Mouse (Mus musculus): ENCODE data around the gene Igf2. TPM values are rescaled to one million over a fixed set of nuclear protein-coding genes. Genes with fewer than 3 reads are reported as not detected.

The Igf2 gene
- polyA plus RNA-seq, 1 experiment from 2014 or later, result 1,001 TPM

- H3K4me3 ChIP-seq (replicated peaks), result peak overlapping the region; percentile 53
- peak overlapping the region; percentile 61 for H3K9ac ChIP-seq
- WGBS, result 2% methylated on average over 39 of the region's 40 CpGs
- peaks cover 69% of the 10 kb centered on the region for H3K27me3 ChIP-seq (replicated peaks)
- H3K4me1 ChIP-seq, result peaks cover 31% of the 10 kb centered on the region
- peak overlapping the region; percentile 66 for H3K4me2 ChIP-seq
- ATAC-seq (ENCODE audit: insufficient read depth, low FRiP score, low read depth), result no peak
- peaks cover 5% of the 10 kb centered on the region; the same call in 1 of the 2 replicates for H3K36me3 ChIP-seq
- H3K9me3 ChIP-seq, result no peaks in the 10 kb centered on the region
- H3K27ac ChIP-seq, result peak overlapping the region; percentile 91
Measured at GRCm38 (mm10) chr7:142658681-142659180, 7.9 kb downstream of the Igf2 start.

DNA sequence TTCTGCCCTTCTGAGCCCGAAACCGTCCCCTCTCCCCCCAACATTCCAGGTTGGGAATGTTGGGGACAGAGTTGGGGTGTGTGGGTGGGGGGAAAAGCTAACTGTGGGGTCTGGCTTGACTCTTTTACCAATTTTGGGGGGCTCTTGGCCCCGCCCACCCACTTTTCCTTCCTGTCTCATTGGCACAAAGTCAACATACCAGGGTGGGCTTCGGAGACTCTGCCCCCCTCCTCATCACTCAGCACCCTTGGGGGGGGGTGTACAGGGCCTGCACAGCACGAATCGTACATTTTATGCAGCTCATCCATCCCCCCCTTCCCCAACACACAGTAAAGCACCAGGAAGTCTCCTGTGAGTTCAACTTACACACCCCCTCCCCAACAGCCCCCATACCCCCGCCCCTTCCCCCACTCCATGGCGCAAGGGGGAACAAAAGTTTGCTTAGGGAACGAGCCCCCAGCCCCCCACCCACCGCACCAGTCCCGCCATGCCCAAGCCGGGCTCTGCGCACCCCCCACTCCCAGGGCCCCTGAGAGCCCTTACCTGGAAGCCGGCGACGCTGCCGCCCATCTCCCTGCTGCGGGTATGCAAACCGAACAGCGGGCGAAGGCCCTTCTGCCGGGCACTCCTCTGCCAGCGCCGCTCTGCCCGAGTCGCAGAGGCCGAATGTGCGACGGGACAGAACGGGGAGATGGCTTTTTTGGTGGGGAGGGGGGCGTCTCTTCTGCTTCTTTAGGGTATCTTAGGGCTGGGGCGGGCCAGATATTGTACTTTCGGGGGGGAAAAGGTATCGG lies 8.6 kb downstream of the Igf2 start:
- Histone ChIP-seq H3K4me3 (replicated peaks) (peak overlapping the region; percentile 53), H3K36me3 (peaks cover 5% of the 10 kb centered on the region; the same call in 1 of the 2 replicates), H3K4me1 (peaks cover 31% of the 10 kb centered on the region), H3K9ac (peak overlapping the region; percentile 61), H3K27me3 (replicated peaks) (peaks cover 66% of the 10 kb centered on the region), H3K4me2 (peak overlapping the region; percentile 66), H3K27ac (peak overlapping the region; percentile 91), H3K9me3 (no peaks in the 10 kb centered on the region)
- no peak for ATAC-seq (ENCODE audit: insufficient read depth, low FRiP score, low read depth)
- WGBS, result under 1% methylated on average over 34 of the region's 34 CpGs

DNA sequence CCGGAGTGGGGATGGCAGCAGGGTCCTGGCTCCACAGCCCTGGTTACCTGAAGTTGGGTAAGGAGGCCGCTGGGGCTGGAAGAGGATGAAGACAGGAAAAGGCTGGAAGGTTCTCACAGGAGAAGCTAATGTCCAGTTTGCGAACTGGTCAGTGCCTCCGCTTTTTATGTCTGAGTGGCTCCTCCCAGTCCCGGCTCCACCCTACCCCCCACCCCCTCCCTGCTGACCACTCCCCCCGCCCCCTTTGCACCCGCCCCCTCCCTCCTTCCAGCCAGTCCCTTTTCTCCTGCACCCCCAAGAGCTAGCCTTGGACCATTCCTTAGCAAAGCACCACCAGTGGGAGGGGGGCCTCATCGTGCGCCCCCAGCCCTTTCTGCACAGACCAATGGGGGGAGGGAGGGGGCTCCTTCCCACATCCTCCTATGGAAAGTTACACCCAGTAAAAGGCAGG lies 9.2 kb downstream of the Igf2 start:
- peak overlapping the region; percentile 66 for H3K4me2 ChIP-seq
- peaks cover 5% of the 10 kb centered on the region; the same call in 1 of the 2 replicates for H3K36me3 ChIP-seq
- H3K9me3 ChIP-seq, result no peaks in the 10 kb centered on the region
- peak overlapping the region; percentile 53 for H3K4me3 ChIP-seq (replicated peaks)
- peak overlapping the region; percentile 61; the same call in 1 of the 2 replicates for H3K9ac ChIP-seq
- H3K27me3 ChIP-seq (replicated peaks), result peaks cover 59% of the 10 kb centered on the region
- peak; percentile 32; the same call in 1 of the 2 replicates for ATAC-seq (ENCODE audit: insufficient read depth, low FRiP score, low read depth)
- H3K27ac ChIP-seq, result peak overlapping the region; percentile 91
- H3K4me1 ChIP-seq, result peaks cover 31% of the 10 kb centered on the region
- 17% methylated on average over 7 of the region's 9 CpGs for WGBS

- H3K27me3 ChIP-seq (replicated peaks), result peaks cover 55% of the 10 kb centered on the region
- WGBS, result 30% methylated on average over 4 of the region's 4 CpGs
- no peak overlapping the region for H3K9ac ChIP-seq
- H3K4me2 ChIP-seq, result peak overlapping the region; percentile 59
- ATAC-seq (ENCODE audit: insufficient read depth, low FRiP score, low read depth), result peak; percentile 33; the same call in 1 of the 2 replicates
- peaks cover 5% of the 10 kb centered on the region; the same call in 1 of the 2 replicates for H3K36me3 ChIP-seq
- peak overlapping the region; percentile 53 for H3K4me3 ChIP-seq (replicated peaks)
- H3K4me1 ChIP-seq, result peaks cover 30% of the 10 kb centered on the region
- H3K9me3 ChIP-seq, result no peaks in the 10 kb centered on the region
- H3K27ac ChIP-seq, result peak overlapping the region; percentile 18; the same call in 1 of the 2 replicates
Measured at GRCm38 (mm10) chr7:142656055-142656454, 10.6 kb downstream of the Igf2 start.

- H3K27me3 ChIP-seq (replicated peaks), result peaks cover 51% of the 10 kb centered on the region
- H3K4me3 ChIP-seq (replicated peaks), result peak overlapping the region; percentile 53
- peak overlapping the region; percentile 18; the same call in 1 of the 2 replicates for H3K27ac ChIP-seq
- no peak overlapping the region; the same call in 1 of the 2 replicates for H3K9ac ChIP-seq
- no peak for ATAC-seq (ENCODE audit: insufficient read depth, low FRiP score, low read depth)
- 26% methylated on average over 11 of the region's 11 CpGs for WGBS
- peak overlapping the region; percentile 59 for H3K4me2 ChIP-seq
- no peaks in the 10 kb centered on the region for H3K9me3 ChIP-seq
- H3K36me3 ChIP-seq, result peaks cover 5% of the 10 kb centered on the region; the same call in 1 of the 2 replicates
- H3K4me1 ChIP-seq, result peaks cover 26% of the 10 kb centered on the region
Measured at GRCm38 (mm10) chr7:142655633-142656032, 11.0 kb downstream of the Igf2 start.

GRCm38 (mm10) chr7:142653726-142654125 lies 12.9 kb downstream of the Igf2 start:
- no peak overlapping the region for H3K4me3 ChIP-seq (replicated peaks)
- peaks cover 5% of the 10 kb centered on the region; the same call in 1 of the 2 replicates for H3K36me3 ChIP-seq
- ATAC-seq (ENCODE audit: insufficient read depth, low FRiP score, low read depth), result no peak
- H3K9me3 ChIP-seq, result no peaks in the 10 kb centered on the region
- H3K9ac ChIP-seq, result no peak overlapping the region
- H3K27me3 ChIP-seq (replicated peaks), result peaks cover 37% of the 10 kb centered on the region
- 24% methylated on average over 18 of the region's 18 CpGs for WGBS
- no peak overlapping the region for H3K4me2 ChIP-seq
- H3K4me1 ChIP-seq, result peaks cover 11% of the 10 kb centered on the region; the same call in 1 of the 2 replicates
- no peak overlapping the region for H3K27ac ChIP-seq

DNA sequence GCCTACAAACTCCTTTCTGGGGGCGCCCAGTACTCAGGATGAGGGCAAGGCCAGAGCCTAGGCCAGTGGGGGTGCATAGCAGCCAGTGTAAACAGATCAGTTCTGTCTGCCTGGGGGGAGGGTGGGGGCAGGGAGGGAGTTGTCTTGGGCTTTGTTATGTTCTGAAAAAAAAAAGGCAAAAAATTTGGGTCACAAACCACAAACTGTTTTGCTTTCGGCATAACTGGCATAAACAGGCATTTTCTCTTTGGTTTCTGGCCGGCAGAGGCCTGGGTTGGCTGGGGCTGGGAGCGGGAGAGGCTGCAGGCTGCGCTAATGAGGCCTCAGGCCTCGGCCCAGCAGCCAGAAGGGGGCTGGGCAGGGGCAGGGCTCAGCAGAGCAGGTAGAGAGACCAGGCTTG lies 19.9 kb downstream of the Igf2 start:
- H3K4me3 ChIP-seq (replicated peaks), result no peak overlapping the region
- H3K4me1 ChIP-seq, result 0 out of 2 replicates have a peak, but pooled peaks cover 4% of the 10 kb centered on the region
- H3K27ac ChIP-seq, result no peak overlapping the region
- H3K9ac ChIP-seq, result no peak overlapping the region
- no peaks in the 10 kb centered on the region for H3K9me3 ChIP-seq
- H3K4me2 ChIP-seq, result no peak overlapping the region
- no peak for ATAC-seq (ENCODE audit: insufficient read depth, low FRiP score, low read depth)
- H3K27me3 ChIP-seq (replicated peaks), result no peaks in the 10 kb centered on the region
- 42% methylated on average over 6 of the region's 6 CpGs for WGBS
- H3K36me3 ChIP-seq, result no peaks in the 10 kb centered on the region

- WGBS, result 21% methylated on average over 5 of the region's 5 CpGs
- Histone ChIP-seq H3K27ac (no peak overlapping the region), H3K9ac (no peak overlapping the region), H3K27me3 (replicated peaks) (no peaks in the 10 kb centered on the region), H3K9me3 (no peaks in the 10 kb centered on the region), H3K4me3 (replicated peaks) (no peak overlapping the region), H3K36me3 (no peaks in the 10 kb centered on the region), H3K4me2 (no peak overlapping the region), H3K4me1 (0 out of 2 replicates have a peak, but pooled peaks cover 4% of the 10 kb centered on the region)
- ATAC-seq (ENCODE audit: insufficient read depth, low FRiP score, low read depth), result no peak
Measured at GRCm38 (mm10) chr7:142645045-142645444, 21.6 kb downstream of the Igf2 start.

GRCm38 (mm10) chr7:142636178-142636577 lies 30.4 kb downstream of the Igf2 start:
- Histone ChIP-seq H3K4me2 (no peak overlapping the region), H3K27ac (no peak overlapping the region), H3K36me3 (no peaks in the 10 kb centered on the region), H3K27me3 (replicated peaks) (no peaks in the 10 kb centered on the region), H3K4me1 (0 out of 2 replicates have a peak, but pooled peaks cover 3% of the 10 kb centered on the region), H3K4me3 (replicated peaks) (no peak overlapping the region), H3K9me3 (no peaks in the 10 kb centered on the region), H3K9ac (no peak overlapping the region)
- no peak for ATAC-seq (ENCODE audit: insufficient read depth, low FRiP score, low read depth)

- Histone ChIP-seq H3K4me2 (no peak overlapping the region), H3K27me3 (replicated peaks) (no peaks in the 10 kb centered on the region), H3K27ac (no peak overlapping the region), H3K36me3 (no peaks in the 10 kb centered on the region), H3K4me3 (replicated peaks) (no peak overlapping the region), H3K9me3 (no peaks in the 10 kb centered on the region), H3K4me1 (no peaks in the 10 kb centered on the region), H3K9ac (no peak overlapping the region)
- no peak for ATAC-seq (ENCODE audit: insufficient read depth, low FRiP score, low read depth)
- 79% methylated on average over 10 of the region's 10 CpGs for WGBS
Measured at GRCm38 (mm10) chr7:142630691-142631090, 35.9 kb downstream of the Igf2 start.

DNA sequence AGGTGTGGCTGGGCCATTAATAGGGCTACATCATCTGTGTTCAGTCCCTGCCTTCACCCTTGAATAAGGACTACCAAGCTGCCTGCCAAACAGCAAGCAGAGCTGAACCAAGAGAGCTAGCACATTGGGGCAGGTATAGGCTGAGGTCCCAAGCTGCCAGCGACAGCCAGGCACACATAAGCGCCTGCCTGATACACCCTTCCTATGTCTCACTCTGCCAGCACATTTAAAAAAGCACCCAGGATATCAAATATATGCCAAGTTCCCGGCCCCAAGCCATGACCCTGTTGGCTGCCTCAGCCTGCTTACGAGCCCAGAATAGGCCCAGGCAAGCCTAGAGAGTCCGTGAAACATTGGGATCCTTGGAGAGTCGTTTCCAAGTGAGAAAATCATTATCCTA lies 36.8 kb downstream of the Igf2 start:
- no peaks in the 10 kb centered on the region for H3K36me3 ChIP-seq
- H3K4me3 ChIP-seq (replicated peaks), result no peak overlapping the region
- no peaks in the 10 kb centered on the region for H3K4me1 ChIP-seq
- H3K9me3 ChIP-seq, result no peaks in the 10 kb centered on the region
- WGBS, result 82% methylated on average over 6 of the region's 6 CpGs
- no peak overlapping the region for H3K9ac ChIP-seq
- no peak overlapping the region for H3K27ac ChIP-seq
- H3K4me2 ChIP-seq, result no peak overlapping the region
- ATAC-seq (ENCODE audit: insufficient read depth, low FRiP score, low read depth), result no peak
- no peaks in the 10 kb centered on the region for H3K27me3 ChIP-seq (replicated peaks)

DNA sequence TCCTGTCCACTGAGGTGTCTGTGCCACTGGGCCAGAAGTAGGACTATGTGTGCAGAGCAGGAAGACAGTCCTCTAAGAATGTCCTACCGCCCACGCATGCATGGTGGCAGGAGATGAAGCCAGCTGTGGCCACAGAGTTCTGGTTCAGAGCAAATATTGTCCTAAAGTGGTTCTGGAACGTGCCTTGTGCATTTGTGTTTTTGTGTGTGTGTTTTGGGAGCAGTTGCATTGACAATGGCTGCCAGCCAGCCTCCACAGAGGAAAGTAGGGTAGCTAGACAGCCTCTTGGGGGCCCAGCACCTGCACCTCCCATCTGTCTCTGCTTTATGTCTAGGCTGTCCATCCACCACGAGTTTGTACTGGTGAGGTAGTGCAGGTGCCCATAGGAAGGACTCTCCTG lies 44.4 kb downstream of the Igf2 start:
- Histone ChIP-seq H3K9ac (no peak overlapping the region), H3K4me3 (replicated peaks) (no peak overlapping the region), H3K9me3 (no peaks in the 10 kb centered on the region), H3K36me3 (no peaks in the 10 kb centered on the region), H3K4me1 (no peaks in the 10 kb centered on the region), H3K27me3 (replicated peaks) (no peaks in the 10 kb centered on the region), H3K27ac (no peak overlapping the region), H3K4me2 (no peak overlapping the region)
- 73% methylated on average over 4 of the region's 4 CpGs for WGBS
- ATAC-seq (ENCODE audit: insufficient read depth, low FRiP score, low read depth), result no peak
